Mouse (Mus musculus): ENCODE results near the gene Elp1. TPM values are rescaled to one million over a fixed set of nuclear protein-coding genes. Genes with fewer than 3 reads are reported as not detected.

Gene Elp1
- total and polyA plus RNA-seq, 3 experiments = 58.1 to 88.4 (median 58.2) TPM

GRCm38 (mm10) chr4:56809050-56809449 is 6.9 kb upstream of the Elp1 start:
- no peak overlapping the region for H3K4me2 ChIP-seq (ENCODE audit: insufficient read depth, low read depth, poor library complexity, severe bottlenecking)
- no peak overlapping the region for H3K27ac ChIP-seq (ENCODE audit: insufficient read depth, low read depth)
- DNase-seq (ENCODE audit: extremely low read depth) = no peak
- no peaks in the 10 kb centered on the region for H3K9me3 ChIP-seq (replicated peaks; ENCODE audit: low read length)
- no peak overlapping the region for H3K4me3 ChIP-seq (replicated peaks in 1 of 3; ENCODE audit: low read depth in 2 of 3, low read length in 2 of 3, poor library complexity in 1 of 3)
- in situ Hi-C loops (cut with MboI; ENCODE audit: low pct_ligation_motif_present, low pct_unique_long_range_greater_than_20kb, low sequenced_read_pairs) (no loop called here), dilution Hi-C loops (cut with MboI; ENCODE audit: extremely low pct_ligation_motif_present, extremely low pct_unique_long_range_greater_than_20kb, low sequenced_read_pairs) (no loop called here)
- peaks cover 0 to 5% of the 10 kb centered on the region in 2 experiments; a peak in 2 of 4 replicates for H3K4me1 ChIP-seq (ENCODE audit: control insufficient read depth in 1 of 2, insufficient read depth in 2 of 2)
- H3K79me2 ChIP-seq (replicated peaks; ENCODE audit: control insufficient read depth, extremely low read depth, insufficient read depth, poor library complexity, severe bottlenecking) = no peaks in the 10 kb centered on the region; the same call in 1 of the 2 replicates
- peaks cover 22 to 60% of the 10 kb centered on the region in 2 experiments for H3K36me3 ChIP-seq (replicated peaks in 1 of 2; ENCODE audit: control insufficient read depth in 1 of 2, insufficient read depth in 1 of 2, low read length in 1 of 2)
- no peaks in the 10 kb centered on the region for H3K27me3 ChIP-seq (replicated peaks)
- no peak overlapping the region for H3K9ac ChIP-seq (ENCODE audit: insufficient read depth, low read depth)
- TF ChIP-seq JUN (IDR thresholded peaks at IDR 0.05; ENCODE audit: insufficient read depth, low read depth, low read length) = no peak
- no peak for TF ChIP-seq NELFE (IDR thresholded peaks at IDR 0.05; ENCODE audit: low read depth, low read length)
- TF ChIP-seq E2F4 (IDR thresholded peaks at IDR 0.05; ENCODE audit: insufficient replicate concordance, low read depth, low read length) = no peak
- no peak for TF ChIP-seq SIN3A (IDR thresholded peaks at IDR 0.05; ENCODE audit: low read length)
- TF ChIP-seq TBP (conservative IDR thresholded peaks at IDR 0.05; ENCODE audit: low read depth, low read length) = no peak
- no peak for TF ChIP-seq RCOR1 (conservative IDR thresholded peaks at IDR 0.05; ENCODE audit: low read depth, low read length)
- TF ChIP-seq SMC3 (IDR thresholded peaks at IDR 0.05; ENCODE audit: low read depth, low read length) = no peak
- no peak for TF ChIP-seq KAT2A (IDR thresholded peaks at IDR 0.05; ENCODE audit: insufficient replicate concordance, low read length)
- TF ChIP-seq IRF4 (IDR thresholded peaks at IDR 0.05; ENCODE audit: low read depth, low read length) = no peak
- no peak for TF ChIP-seq UBTF (IDR thresholded peaks at IDR 0.05; ENCODE audit: low read depth, low read length)
- no peak for TF ChIP-seq RAD21 (IDR thresholded peaks at IDR 0.05; ENCODE audit: low read depth, low read length)
- TF ChIP-seq BHLHE40 (IDR thresholded peaks at IDR 0.05; ENCODE audit: low read depth, low read length) = no peak
- TF ChIP-seq CHD1 (IDR thresholded peaks at IDR 0.05; ENCODE audit: low read depth, low read length) = no peak
- TF ChIP-seq MEF2A (IDR thresholded peaks at IDR 0.05; ENCODE audit: borderline replicate concordance, low read depth, low read length) = no peak
- no peak for TF ChIP-seq EP300 (IDR thresholded peaks at IDR 0.05; ENCODE audit: low read length)
- no peak for TF ChIP-seq USF1 (IDR thresholded peaks at IDR 0.05; ENCODE audit: low read depth, low read length)
- TF ChIP-seq PAX5 (IDR thresholded peaks at IDR 0.05; ENCODE audit: low read length) = no peak
- no peak for TF ChIP-seq MXI1 (IDR thresholded peaks at IDR 0.05; ENCODE audit: low read depth, low read length)

DNA sequence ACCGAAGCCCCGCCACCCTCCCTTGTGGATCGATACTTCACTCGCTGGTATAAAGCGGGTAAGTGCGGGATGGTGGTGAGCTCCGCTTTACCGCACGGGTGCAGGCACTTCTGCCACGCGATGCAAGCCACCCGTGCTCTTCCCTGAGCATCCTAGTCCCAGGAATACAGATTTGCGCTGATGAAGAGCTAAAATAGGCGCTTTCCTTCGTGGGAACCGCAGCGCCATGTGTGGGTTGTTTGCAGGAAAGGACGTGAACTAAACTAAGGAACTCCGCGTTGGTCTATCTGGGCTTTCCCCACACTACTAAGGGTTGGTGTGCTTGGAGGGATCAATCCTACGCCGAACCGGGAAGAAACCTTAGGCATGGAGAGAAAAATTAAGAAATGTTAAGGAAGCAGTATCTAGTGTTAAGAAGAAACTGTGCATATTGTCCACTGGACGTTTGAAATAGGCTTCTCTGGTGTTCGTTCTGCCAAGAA is 579 bp upstream of the Elp1 start:
- dilution Hi-C loops (cut with MboI; ENCODE audit: extremely low pct_ligation_motif_present, extremely low pct_unique_long_range_greater_than_20kb, low sequenced_read_pairs) (no loop called here), in situ Hi-C loops (cut with MboI; ENCODE audit: low pct_ligation_motif_present, low pct_unique_long_range_greater_than_20kb, low sequenced_read_pairs) (no loop called here)
- Histone ChIP-seq H3K27ac (ENCODE audit: insufficient read depth, low read depth) (peak overlapping the region; percentile 56), H3K27me3 (replicated peaks) (no peaks in the 10 kb centered on the region), H3K9ac (ENCODE audit: insufficient read depth, low read depth) (peak overlapping the region; percentile 75), H3K4me2 (ENCODE audit: insufficient read depth, low read depth, poor library complexity, severe bottlenecking) (peak overlapping the region; percentile 86), H3K9me3 (replicated peaks; ENCODE audit: low read length) (no peaks in the 10 kb centered on the region), H3K4me3 (replicated peaks in 1 of 3; ENCODE audit: low read depth in 2 of 3, low read length in 2 of 3, poor library complexity in 1 of 3) (peak overlapping the region; percentile 88 to 99 (median 95)), H3K4me1 (ENCODE audit: control insufficient read depth in 1 of 2, insufficient read depth in 2 of 2) (peaks cover 10 to 29% of the 10 kb centered on the region in 2 experiments), H3K36me3 (replicated peaks in 1 of 2; ENCODE audit: control insufficient read depth in 1 of 2, insufficient read depth in 1 of 2, low read length in 1 of 2) (peaks cover 34 to 70% of the 10 kb centered on the region in 2 experiments), H3K79me2 (replicated peaks; ENCODE audit: control insufficient read depth, extremely low read depth, insufficient read depth, poor library complexity, severe bottlenecking) (peaks cover 36% of the 10 kb centered on the region)
- no peak for DNase-seq (ENCODE audit: extremely low read depth)
- TF ChIP-seq SMC3 (IDR thresholded peaks at IDR 0.05; ENCODE audit: low read depth, low read length) = no peak
- no peak for TF ChIP-seq HCFC1 (IDR thresholded peaks at IDR 0.05; ENCODE audit: low read depth, low read length)
- TF ChIP-seq MAZ (IDR thresholded peaks at IDR 0.05; ENCODE audit: low read depth, low read length) = no peak
- TF ChIP-seq EP300 (IDR thresholded peaks at IDR 0.05; ENCODE audit: low read length) = no peak
- no peak for TF ChIP-seq CTCF (conservative IDR thresholded peaks at IDR 0.05 in 1 of 2, IDR thresholded peaks at IDR 0.05 in 1 of 2; ENCODE audit: low read depth in 2 of 2, low read length in 2 of 2)
- no peak for TF ChIP-seq ZKSCAN1 (IDR thresholded peaks at IDR 0.05; ENCODE audit: borderline replicate concordance, low read depth, low read length)
- TF ChIP-seq ZC3H11A (IDR thresholded peaks at IDR 0.05; ENCODE audit: low read depth, low read length) = no peak

Data from CH12.LX (cell line).